Mouse (Mus musculus) liver, embryonic 15.5 days (tissue): Measurements from ENCODE around the gene Ros1. TPM values are rescaled to one million over a fixed set of nuclear protein-coding genes. Genes with fewer than 3 reads are reported as not detected.
A peak's percentile ranks its signal among the peaks of the same experiment; 100 is the strongest.

Experiments
- ATAC-seq: fragments of 200-750 bp; cut with Nextera tagmentation; 2 replicates; pipeline ENCODE4 v1.8.0; 2017; ENCODE audit warnings: moderate number of reproducible peaks, mild to moderate bottlenecking, moderate library complexity; ENCODE audit not compliant: insufficient read depth
- H3K27ac ChIP-seq: fragments of 300-500 bp; sonication (generic); replicated peaks from 2 replicates; pipeline ENCODE4 v1.5.1; 2015; ENCODE audit warnings: mild to moderate bottlenecking, inconsistent platforms
- H3K27me3 ChIP-seq: fragments of 300-500 bp; sonication (generic); 2 replicates; pipeline ENCODE4 v1.6.1; 2015; ENCODE audit warnings: mild to moderate bottlenecking, inconsistent platforms
- H3K36me3 ChIP-seq: fragments of 300-500 bp; sonication (generic); replicated peaks from 2 replicates; pipeline ENCODE4 v1.6.1; 2015; ENCODE audit warnings: moderate library complexity, mild to moderate bottlenecking, inconsistent platforms
- H3K4me1 ChIP-seq: fragments of 300-500 bp; sonication (generic); replicated peaks from 2 replicates; pipeline ENCODE4 v1.6.1; 2015; ENCODE audit warnings: inconsistent platforms
- H3K4me2 ChIP-seq: fragments of 300-500 bp; sonication (generic); 2 replicates; pipeline ENCODE4 v1.6.1; 2015; ENCODE audit warnings: moderate library complexity, mild to moderate bottlenecking, inconsistent platforms
- H3K4me3 ChIP-seq: fragments of 300-500 bp; sonication (generic); replicated peaks from 2 replicates; pipeline ENCODE4 v1.5.1; 2015; ENCODE audit warnings: mild to moderate bottlenecking, inconsistent platforms
- H3K9ac ChIP-seq: fragments of 300-500 bp; sonication (generic); 2 replicates; pipeline ENCODE4 v1.6.1; 2015; ENCODE audit warnings: moderate library complexity, mild to moderate bottlenecking, inconsistent platforms
- H3K9me3 ChIP-seq: fragments of 300-500 bp; sonication (generic); replicated peaks from 2 replicates; pipeline ENCODE4 v1.6.1; 2016; ENCODE audit warnings: inconsistent platforms
- WGBS: fragments of 180-500 bp; shearing (Covaris S2); methylation state at CpG from one replicate; pipeline ENCODE4 v1.1.7; 2015; ENCODE audit warnings: mixed read lengths; ENCODE audit not compliant: insufficient replicate concordance; 5-methylcytosine and 5-hydroxymethylcytosine counted together
- polyA plus RNA-seq: library from polyadenylated mRNA; unstranded; fragments of >200 nt; fragmentation: Nextera tagmentation; extraction: Ambion mirVana; gene quantifications from 2 replicates; pipeline ENCODE4 v1.2.1, GENCODE M21; 2015

Gene Ros1
- polyA plus RNA-seq, 1 experiment from 2014 or later: 0.01 TPM

DNA sequence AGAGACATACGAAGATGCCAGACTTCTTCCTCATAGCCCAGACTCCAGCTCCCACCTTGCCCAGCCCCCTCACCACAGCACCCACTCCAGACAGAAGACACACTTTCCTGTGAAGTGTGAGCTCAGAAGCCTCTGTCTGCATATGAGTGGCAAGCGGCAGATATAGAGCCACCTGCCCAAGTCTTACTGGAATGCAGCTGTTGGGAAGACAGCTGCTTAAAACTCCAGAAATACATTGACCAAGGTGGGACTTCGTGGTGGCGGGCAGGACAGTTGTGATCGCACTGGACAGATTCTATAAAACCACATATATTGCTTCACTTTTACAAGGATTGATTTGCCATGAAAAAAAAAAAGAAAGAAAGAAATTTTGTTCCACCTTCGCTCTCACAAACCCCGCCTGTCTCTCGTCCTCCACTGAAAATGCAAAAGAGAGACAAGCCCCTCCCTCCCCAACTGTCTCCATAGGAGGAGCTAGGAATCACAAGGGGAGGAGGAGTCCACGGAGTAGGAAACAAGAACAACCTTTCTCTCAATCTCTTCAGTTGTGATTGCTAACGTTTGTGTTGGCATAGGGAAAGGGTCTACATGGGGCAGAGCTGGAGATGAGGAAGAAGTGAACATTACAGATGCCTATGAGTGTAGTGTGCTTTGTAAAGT, 165.5 kb downstream of the Ros1 start:
- peaks cover 58% of the 10 kb centered on the region for H3K27me3 ChIP-seq
- H3K27ac ChIP-seq: no peak overlapping the region
- no peak overlapping the region for H3K4me3 ChIP-seq
- ATAC-seq: no peak
- no peaks in the 10 kb centered on the region for H3K36me3 ChIP-seq
- no peak overlapping the region for H3K9ac ChIP-seq
- 2% methylated on average over 10 of the region's 10 CpGs for WGBS
- H3K9me3 ChIP-seq: no peaks in the 10 kb centered on the region
- no peak overlapping the region for H3K4me2 ChIP-seq
- H3K4me1 ChIP-seq: peaks cover 4% of the 10 kb centered on the region; the same call in 1 of the 2 replicates

DNA sequence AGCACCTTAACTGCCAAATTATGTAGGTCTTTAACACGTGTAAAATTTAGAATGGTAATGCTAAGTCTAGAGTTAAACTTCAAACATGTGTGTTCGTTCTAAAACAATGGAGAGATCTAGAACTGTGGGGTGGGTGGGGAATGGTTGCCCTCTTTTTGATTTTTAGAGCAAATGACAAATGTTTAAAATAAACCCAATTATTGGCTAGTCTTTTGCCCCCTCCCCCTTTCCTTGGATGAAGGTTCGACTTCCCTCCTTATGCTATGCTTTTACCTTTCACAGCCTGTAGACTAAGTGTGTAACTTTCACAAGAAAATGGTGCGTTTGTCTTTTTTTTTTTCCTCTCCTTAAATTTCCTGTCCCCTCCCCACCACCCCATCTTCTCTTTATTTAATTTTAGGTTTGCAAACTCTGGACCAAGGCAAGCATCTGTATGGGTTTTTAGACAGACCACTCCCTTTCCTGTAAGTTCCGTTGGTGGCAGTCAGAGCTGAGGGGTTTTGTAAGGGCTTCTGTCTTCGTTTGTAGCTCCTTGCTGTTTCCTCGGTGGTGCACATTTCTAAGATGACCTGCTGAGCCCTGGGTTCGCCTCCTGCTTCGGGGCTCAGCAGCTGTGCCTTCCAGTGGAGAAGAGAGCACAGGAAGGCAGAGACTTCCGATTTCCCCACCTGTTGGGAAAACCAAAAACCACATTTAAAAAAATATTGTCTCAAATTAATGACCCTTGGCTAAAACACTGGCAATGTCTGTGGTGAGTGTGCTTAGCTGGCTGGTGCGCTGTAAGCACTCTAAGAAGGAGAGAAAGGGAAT, 166.3 kb downstream of the Ros1 start:
- no peaks in the 10 kb centered on the region for H3K36me3 ChIP-seq
- H3K4me2 ChIP-seq: no peak overlapping the region
- peaks cover 65% of the 10 kb centered on the region for H3K27me3 ChIP-seq
- no peak overlapping the region for H3K9ac ChIP-seq
- no peak for ATAC-seq
- no peak overlapping the region for H3K27ac ChIP-seq
- H3K9me3 ChIP-seq: no peaks in the 10 kb centered on the region
- H3K4me3 ChIP-seq: no peak overlapping the region
- H3K4me1 ChIP-seq: peaks cover 4% of the 10 kb centered on the region; the same call in 1 of the 2 replicates
- WGBS: 2% methylated on average over 11 of the region's 11 CpGs

DNA sequence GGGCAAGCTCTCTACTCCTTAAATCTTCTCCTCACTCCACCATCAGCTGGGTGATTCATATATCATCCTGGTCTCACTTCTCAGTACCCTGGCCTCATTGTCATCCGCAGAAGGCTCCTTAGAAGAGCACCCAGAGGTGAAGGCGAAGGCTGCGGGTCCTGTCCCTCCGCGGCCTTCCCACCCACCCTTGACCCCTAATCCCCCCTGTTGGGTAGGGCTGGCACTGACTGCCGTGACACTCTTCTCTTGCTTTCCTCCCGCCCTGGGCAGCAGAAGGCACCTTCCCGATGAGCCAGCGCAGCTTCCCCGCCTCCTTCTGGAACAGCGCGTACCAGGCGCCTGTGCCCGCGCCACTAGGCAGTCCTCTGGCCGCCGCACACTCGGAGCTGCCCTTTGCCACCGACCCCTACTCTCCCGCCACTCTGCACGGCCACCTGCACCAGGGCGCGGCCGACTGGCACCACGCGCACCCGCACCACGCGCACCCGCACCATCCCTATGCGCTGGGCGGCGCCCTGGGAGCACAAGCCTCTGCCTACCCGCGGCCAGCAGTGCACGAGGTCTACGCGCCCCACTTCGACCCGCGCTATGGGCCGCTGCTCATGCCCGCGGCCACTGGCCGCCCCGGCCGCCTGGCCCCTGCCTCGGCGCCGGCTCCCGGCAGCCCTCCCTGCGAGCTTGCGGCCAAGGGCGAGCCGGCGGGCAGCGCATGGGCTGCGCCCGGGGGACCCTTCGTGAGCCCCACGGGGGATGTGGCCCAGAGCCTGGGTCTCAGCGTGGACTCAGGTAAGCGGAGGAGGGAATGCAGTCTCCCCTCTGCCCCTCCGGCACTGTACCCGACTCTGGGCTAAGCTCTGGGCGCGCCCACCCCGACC, 167.6 kb downstream of the Ros1 start:
- WGBS: 3% methylated on average over 66 of the region's 68 CpGs
- ATAC-seq: no peak

DNA sequence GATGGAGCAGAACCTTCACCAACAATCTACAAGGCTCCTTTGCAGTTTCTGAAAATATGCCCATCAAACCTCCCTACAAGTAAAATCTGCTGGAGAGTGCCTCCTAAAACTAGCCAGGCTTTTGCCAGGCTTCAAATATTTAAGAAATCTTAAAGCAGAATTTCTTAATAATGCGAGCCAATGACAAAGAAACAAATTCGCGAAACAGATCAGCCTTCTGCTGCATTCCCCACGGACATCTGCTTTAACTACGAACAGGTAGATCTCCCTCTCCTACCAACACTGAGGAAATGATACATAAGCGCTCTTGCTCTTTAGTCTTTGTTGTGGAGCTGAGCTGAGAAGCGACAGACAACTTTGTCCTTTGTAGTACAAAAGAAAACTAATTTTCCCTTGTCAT, 169.2 kb downstream of the Ros1 start:
- no peaks in the 10 kb centered on the region for H3K36me3 ChIP-seq
- H3K9ac ChIP-seq: no peak overlapping the region
- H3K4me1 ChIP-seq: peaks cover 4% of the 10 kb centered on the region; the same call in 1 of the 2 replicates
- no peaks in the 10 kb centered on the region for H3K9me3 ChIP-seq
- no peak overlapping the region for H3K4me3 ChIP-seq
- ATAC-seq: no peak
- no peak overlapping the region for H3K4me2 ChIP-seq
- H3K27me3 ChIP-seq: peaks cover 89% of the 10 kb centered on the region
- no peak overlapping the region for H3K27ac ChIP-seq
- 13% methylated on average over 7 of the region's 7 CpGs for WGBS

More for the DNA sequence above, 167.6 kb downstream of the Ros1 start:
- H3K36me3 ChIP-seq: no peaks in the 10 kb centered on the region
- H3K4me3 ChIP-seq: peak overlapping the region; percentile 12; the same call in 1 of the 2 replicates
- H3K4me1 ChIP-seq: peaks cover 4% of the 10 kb centered on the region; the same call in 1 of the 2 replicates
- H3K4me2 ChIP-seq: peak overlapping the region; percentile 41
- no peaks in the 10 kb centered on the region for H3K9me3 ChIP-seq
- peaks cover 79% of the 10 kb centered on the region for H3K27me3 ChIP-seq
- no peak overlapping the region for H3K9ac ChIP-seq
- no peak overlapping the region for H3K27ac ChIP-seq

DNA sequence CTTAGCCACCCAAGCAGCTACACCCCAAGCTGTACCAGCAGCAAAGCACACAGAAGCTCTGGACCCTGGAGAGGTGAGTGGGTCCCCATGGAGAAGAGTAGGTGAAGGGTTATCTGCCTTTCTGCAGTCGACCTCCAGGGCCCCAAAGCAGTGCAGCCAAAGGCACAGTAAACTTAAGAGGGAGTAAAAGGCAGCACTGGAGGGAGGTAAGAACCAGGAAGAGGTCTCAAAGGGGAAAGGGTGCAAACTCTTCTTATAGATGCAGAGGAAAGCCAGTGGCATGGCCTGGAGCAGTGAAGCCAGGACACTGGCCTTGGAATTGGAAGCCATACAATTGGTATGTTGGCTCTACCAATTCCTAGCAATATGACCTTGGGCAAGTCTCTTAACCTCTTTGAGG, 169.8 kb downstream of the Ros1 start:
- no peaks in the 10 kb centered on the region for H3K9me3 ChIP-seq
- no peak overlapping the region for H3K4me2 ChIP-seq
- H3K27me3 ChIP-seq: peaks cover 94% of the 10 kb centered on the region
- H3K4me1 ChIP-seq: peaks cover 4% of the 10 kb centered on the region; the same call in 1 of the 2 replicates
- H3K9ac ChIP-seq: no peak overlapping the region
- whole genome bisulfite sequencing: 0% methylated on average over 1 of the region's 1 CpGs
- H3K27ac ChIP-seq: no peak overlapping the region
- no peaks in the 10 kb centered on the region for H3K36me3 ChIP-seq
- no peak for ATAC-seq
- H3K4me3 ChIP-seq: no peak overlapping the region

DNA sequence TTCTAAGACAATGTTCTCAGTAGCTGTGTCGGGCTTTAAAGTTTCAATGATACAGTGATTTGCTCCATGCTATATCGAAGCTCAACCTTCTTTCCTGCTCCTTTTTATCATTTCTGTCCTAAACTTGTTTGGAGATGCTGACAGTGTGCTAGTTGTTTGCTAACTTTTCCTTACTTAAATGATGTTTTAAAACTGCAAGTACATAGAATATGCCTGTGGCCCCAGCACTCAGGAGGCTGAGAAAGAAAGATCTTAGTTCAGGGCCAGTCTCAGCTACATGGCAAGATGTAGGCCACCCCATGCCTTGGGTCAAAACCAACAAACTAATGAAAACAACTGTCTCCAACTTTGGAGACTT, 171.0 kb downstream of the Ros1 start:
- no peak for ATAC-seq
- no peak overlapping the region for H3K4me3 ChIP-seq
- H3K27ac ChIP-seq: no peak overlapping the region
- H3K9me3 ChIP-seq: no peaks in the 10 kb centered on the region
- H3K36me3 ChIP-seq: no peaks in the 10 kb centered on the region
- H3K9ac ChIP-seq: no peak overlapping the region
- peaks cover 4% of the 10 kb centered on the region; the same call in 1 of the 2 replicates for H3K4me1 ChIP-seq
- peaks cover 95% of the 10 kb centered on the region for H3K27me3 ChIP-seq
- no peak overlapping the region for H3K4me2 ChIP-seq
- 5% methylated on average over 2 of the region's 2 CpGs for WGBS

DNA sequence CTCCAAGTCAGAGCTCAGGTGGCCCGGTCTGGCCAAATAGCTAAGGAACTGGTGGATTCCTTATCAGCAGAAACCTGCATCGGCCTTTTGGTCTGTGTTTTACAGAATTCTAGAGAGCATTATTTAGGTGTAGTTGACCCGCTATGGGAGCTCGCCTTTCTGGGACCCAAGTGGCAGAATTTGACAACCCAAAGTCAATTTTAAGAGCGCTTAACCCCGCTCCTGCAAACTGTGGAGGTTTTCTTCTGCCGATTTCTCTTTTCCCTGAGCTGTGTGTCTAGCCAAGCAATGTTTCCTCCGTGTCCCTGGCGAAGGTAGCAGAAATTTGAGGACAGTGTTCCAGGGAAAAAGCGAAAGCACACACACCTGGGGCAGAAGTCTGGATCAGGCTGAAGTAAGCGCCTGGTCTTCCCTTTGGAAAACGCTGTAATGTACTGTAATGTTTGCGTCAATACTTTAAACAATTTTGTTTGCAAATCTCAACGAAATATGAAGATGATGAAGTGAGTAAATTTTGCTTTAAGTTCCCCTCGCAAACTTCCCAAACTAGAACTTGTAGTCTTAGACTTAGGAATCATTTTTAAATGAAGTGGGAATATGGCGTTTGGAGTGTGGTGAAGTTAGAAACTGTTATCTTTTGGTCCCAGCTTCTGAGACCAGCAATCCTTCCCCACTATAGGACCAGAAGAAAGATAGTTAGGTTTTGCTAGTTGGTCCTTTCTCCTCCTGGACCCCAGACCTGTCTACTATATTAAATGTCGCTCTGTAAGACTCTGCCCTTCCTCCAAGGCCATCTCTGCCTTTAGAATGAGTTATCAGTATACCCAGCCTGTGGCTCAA, 171.6 kb downstream of the Ros1 start:
- Histone ChIP-seq H3K9me3 (no peaks in the 10 kb centered on the region), H3K27me3 (peaks cover 89% of the 10 kb centered on the region), H3K27ac (no peak overlapping the region), H3K4me1 (peaks cover 4% of the 10 kb centered on the region; the same call in 1 of the 2 replicates), H3K36me3 (no peaks in the 10 kb centered on the region), H3K4me3 (no peak overlapping the region), H3K9ac (no peak overlapping the region), H3K4me2 (peak overlapping the region; percentile 58; the same call in 1 of the 2 replicates)
- WGBS: 3% methylated on average over 17 of the region's 17 CpGs
- ATAC-seq: no peak

DNA sequence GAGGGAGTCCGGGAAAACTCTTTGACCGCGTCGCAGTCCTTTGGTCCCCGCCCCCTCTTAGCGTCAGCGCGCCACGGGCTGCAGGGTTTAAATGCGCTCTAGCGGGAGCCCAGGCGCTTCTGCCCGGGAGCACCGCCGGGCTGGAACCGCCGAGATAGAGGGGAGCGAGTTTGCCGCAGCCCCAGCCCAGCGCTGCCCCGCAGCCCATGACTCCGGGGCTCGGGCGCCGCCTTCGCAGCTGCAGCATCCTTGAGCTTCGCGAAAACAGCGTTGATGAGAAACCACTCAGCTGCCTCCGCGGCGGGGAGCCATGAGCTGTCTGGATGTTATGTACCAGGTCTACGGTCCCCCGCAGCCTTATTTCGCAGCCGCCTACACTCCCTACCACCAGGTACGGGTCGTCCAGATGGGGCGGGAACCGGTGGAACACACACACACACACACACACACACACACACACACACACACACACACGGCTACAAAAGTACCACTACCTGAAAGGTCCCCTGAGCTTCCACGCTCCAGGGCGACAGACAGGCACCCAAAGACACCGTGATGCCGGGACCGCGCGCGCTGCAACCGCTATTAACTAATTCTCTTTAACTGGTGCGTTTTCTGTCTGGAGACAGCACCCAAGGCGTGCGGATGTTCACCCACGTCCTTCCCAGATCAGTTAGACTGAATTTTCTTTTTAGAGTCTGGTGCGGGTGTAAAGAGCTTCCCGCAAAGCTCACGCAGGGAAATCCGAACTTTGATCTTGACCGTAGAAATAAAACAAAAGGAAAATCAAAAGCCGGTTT, 172.4 kb downstream of the Ros1 start, which contains the start of gene Vgll2:
Gene Vgll2 (plus strand): TSS at position 90 of the 800 bp plus-strand sequence.
- H3K9ac ChIP-seq: no peak within 1 kb of the TSS
- under 1% methylated on average over 55 of the region's 60 CpGs for WGBS
- no peak within 1 kb of the TSS for H3K27ac ChIP-seq
- H3K36me3 ChIP-seq: no peaks in the 10 kb centered on the region
- peak within 1 kb of the TSS; percentile 58 for H3K4me2 ChIP-seq
- H3K9me3 ChIP-seq: no peaks in the 10 kb centered on the region
- ATAC-seq: no peak
- H3K4me1 ChIP-seq: peaks cover 4% of the 10 kb centered on the region; the same call in 1 of the 2 replicates
- peaks cover 80% of the 10 kb centered on the region for H3K27me3 ChIP-seq
- peak within 1 kb of the TSS; percentile 26 for H3K4me3 ChIP-seq

DNA sequence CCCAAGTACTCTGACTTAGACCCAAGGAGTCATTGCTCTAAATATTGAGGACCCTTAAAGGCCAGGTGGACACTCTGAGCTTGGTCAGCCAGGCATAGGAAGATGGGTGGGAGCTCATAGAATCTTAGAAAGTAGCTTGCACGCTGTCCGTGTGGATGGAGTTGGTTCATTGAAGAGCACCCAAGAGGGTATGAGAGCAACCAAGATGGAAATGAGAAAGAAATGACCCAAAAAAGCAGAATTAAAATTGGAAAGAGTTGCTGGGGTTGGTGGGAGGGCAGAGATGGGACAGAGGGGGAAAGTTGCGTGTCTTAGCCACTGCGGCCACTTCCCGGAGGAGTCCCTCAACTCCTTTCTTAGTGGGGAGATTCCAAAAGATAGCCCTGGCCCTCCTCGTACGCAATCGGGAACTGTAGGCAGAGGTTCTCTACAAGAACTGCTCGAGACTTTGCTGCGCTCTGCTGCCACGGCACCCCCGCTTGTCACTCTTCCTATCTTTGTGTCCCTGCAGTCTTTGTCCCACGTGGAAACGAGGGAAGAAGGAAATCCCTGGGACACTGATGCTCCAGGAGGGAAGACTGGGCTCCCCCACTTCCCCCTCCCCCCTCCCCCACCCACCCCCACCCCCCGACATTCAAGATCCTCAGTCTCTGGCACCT, 173.2 kb downstream of the Ros1 start:
- no peaks in the 10 kb centered on the region for H3K4me1 ChIP-seq
- H3K27me3 ChIP-seq: peaks cover 73% of the 10 kb centered on the region
- H3K9ac ChIP-seq: no peak overlapping the region
- no peaks in the 10 kb centered on the region for H3K36me3 ChIP-seq
- H3K27ac ChIP-seq: no peak overlapping the region
- peak overlapping the region; percentile 58; the same call in 1 of the 2 replicates for H3K4me2 ChIP-seq
- no peak for ATAC-seq
- WGBS: under 1% methylated on average over 15 of the region's 15 CpGs
- H3K4me3 ChIP-seq: no peak overlapping the region
- no peaks in the 10 kb centered on the region for H3K9me3 ChIP-seq
